Mouse (Mus musculus) midbrain, embryonic 12.5 days (tissue): Measurements from ENCODE around the gene Pdzd2. TPM values are rescaled to one million over a fixed set of nuclear protein-coding genes. Genes with fewer than 3 reads are reported as not detected.

Source experiments
- ATAC-seq: fragments of 200-750 bp; cut with Nextera tagmentation; 2 replicates; pipeline ENCODE4 v1.8.0; 2017; ENCODE audit warnings: low read depth, moderate TSS enrichment, moderate library complexity; ENCODE audit not compliant: low FRiP score
- H3K27ac ChIP-seq: fragments of 300-500 bp; sonication (generic); replicated peaks from 2 replicates; pipeline ENCODE4 v1.5.1; 2016; ENCODE audit warnings: mild to moderate bottlenecking
- H3K27me3 ChIP-seq: fragments of 300-500 bp; sonication (generic); 2 replicates; pipeline ENCODE4 v1.6.1; 2016; ENCODE audit warnings: mild to moderate bottlenecking
- H3K36me3 ChIP-seq: fragments of 300-500 bp; sonication (generic); 2 replicates; pipeline ENCODE4 v1.6.1; 2016
- H3K4me1 ChIP-seq: fragments of 300-500 bp; sonication (generic); 2 replicates; pipeline ENCODE4 v1.6.1; 2016
- H3K4me2 ChIP-seq: fragments of 300-500 bp; sonication (generic); replicated peaks from 2 replicates; pipeline ENCODE4 v1.6.1; 2016; ENCODE audit warnings: mild to moderate bottlenecking, moderate library complexity
- H3K4me3 ChIP-seq: fragments of 300-500 bp; sonication (generic); 2 replicates; pipeline ENCODE4 v1.5.1; 2016; ENCODE audit warnings: mild to moderate bottlenecking
- H3K9ac ChIP-seq: fragments of 300-500 bp; sonication (generic); replicated peaks from 2 replicates; pipeline ENCODE4 v1.6.1; 2016; ENCODE audit warnings: mild to moderate bottlenecking, moderate library complexity
- H3K9me3 ChIP-seq: fragments of 300-500 bp; sonication (generic); 2 replicates; pipeline ENCODE4 v1.6.1; 2016; ENCODE audit warnings: mild to moderate bottlenecking
- WGBS: fragments of 180-500 bp; shearing (Covaris S2); methylation state at CpG from one replicate; pipeline ENCODE4 v1.1.7; 2016; 5-methylcytosine and 5-hydroxymethylcytosine counted together
- polyA plus RNA-seq: library from polyadenylated mRNA; unstranded; fragments of >200 nt; fragmentation: Nextera tagmentation; extraction: Ambion mirVana; gene quantifications from 2 replicates; pipeline ENCODE4 v1.2.1, GENCODE M21; 2016

The Pdzd2 gene
- polyA plus RNA-seq, 1 experiment from 2014 or later: 9.5 TPM

- no peaks in the 10 kb centered on the region for H3K36me3 ChIP-seq
- no peak for ATAC-seq
- H3K9me3 ChIP-seq: 0 out of 2 replicates have a peak, but pooled peaks cover 3% of the 10 kb centered on the region
- H3K4me3 ChIP-seq: no peak overlapping the region
- H3K27ac ChIP-seq: no peak overlapping the region
- no peaks in the 10 kb centered on the region for H3K27me3 ChIP-seq
- no peak overlapping the region for H3K9ac ChIP-seq
- H3K4me2 ChIP-seq: no peak overlapping the region
- no peaks in the 10 kb centered on the region; the same call in 1 of the 2 replicates for H3K4me1 ChIP-seq
- WGBS: 79% methylated on average over 6 of the region's 6 CpGs
These were observed 83.6 kb downstream of the Pdzd2 start for GRCm38 (mm10) chr15:12655959-12656662.

GRCm38 (mm10) chr15:12655316-12655715, 84.4 kb downstream of the Pdzd2 start:
- H3K9me3 ChIP-seq: 0 out of 2 replicates have a peak, but pooled peaks cover 3% of the 10 kb centered on the region
- no peak overlapping the region for H3K9ac ChIP-seq
- WGBS: 95% methylated on average over 7 of the region's 7 CpGs
- no peak overlapping the region for H3K27ac ChIP-seq
- H3K27me3 ChIP-seq: no peaks in the 10 kb centered on the region
- no peaks in the 10 kb centered on the region for H3K36me3 ChIP-seq
- no peak overlapping the region for H3K4me2 ChIP-seq
- no peak overlapping the region for H3K4me3 ChIP-seq
- no peak for ATAC-seq
- H3K4me1 ChIP-seq: no peaks in the 10 kb centered on the region; the same call in 1 of the 2 replicates

GRCm38 (mm10) chr15:12652336-12653031, 87.2 kb downstream of the Pdzd2 start:
- H3K27ac ChIP-seq: no peak overlapping the region
- H3K9ac ChIP-seq: no peak overlapping the region
- H3K9me3 ChIP-seq: 0 out of 2 replicates have a peak, but pooled peaks cover 3% of the 10 kb centered on the region
- no peaks in the 10 kb centered on the region for H3K36me3 ChIP-seq
- no peak overlapping the region for H3K4me2 ChIP-seq
- H3K27me3 ChIP-seq: no peaks in the 10 kb centered on the region
- no peak for ATAC-seq
- no peak overlapping the region for H3K4me3 ChIP-seq
- no peaks in the 10 kb centered on the region; the same call in 1 of the 2 replicates for H3K4me1 ChIP-seq
- WGBS: 78% methylated on average over 15 of the region's 15 CpGs

DNA sequence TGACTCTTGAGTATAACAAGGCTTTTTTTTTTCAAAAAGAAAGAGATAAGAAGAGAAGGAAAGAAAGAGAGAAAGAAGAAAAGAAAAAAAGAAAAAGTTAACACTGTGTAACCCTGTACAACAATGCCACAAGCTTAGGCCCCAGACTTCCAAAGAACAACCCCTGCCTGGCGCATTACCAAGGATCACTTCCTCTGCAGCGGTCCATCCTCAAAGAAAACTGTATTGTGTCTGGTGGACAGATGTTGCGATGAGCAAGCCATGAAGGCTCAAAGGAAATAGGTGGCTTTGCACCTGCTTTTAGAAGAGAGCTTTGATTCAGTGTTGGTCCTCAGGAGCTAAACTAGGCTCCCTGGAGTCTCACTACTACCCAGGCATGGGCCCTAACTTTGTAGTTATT, 89.5 kb downstream of the Pdzd2 start:
- Histone ChIP-seq H3K27ac (no peak overlapping the region), H3K4me2 (no peak overlapping the region), H3K9me3 (0 out of 2 replicates have a peak, but pooled peaks cover 3% of the 10 kb centered on the region), H3K4me3 (no peak overlapping the region), H3K4me1 (no peaks in the 10 kb centered on the region; the same call in 1 of the 2 replicates), H3K36me3 (no peaks in the 10 kb centered on the region), H3K27me3 (no peaks in the 10 kb centered on the region), H3K9ac (no peak overlapping the region)
- 81% methylated on average over 3 of the region's 3 CpGs for WGBS
- ATAC-seq: no peak

- H3K9ac ChIP-seq: no peak overlapping the region
- H3K4me3 ChIP-seq: no peak overlapping the region
- 0 out of 2 replicates have a peak, but pooled peaks cover 3% of the 10 kb centered on the region for H3K9me3 ChIP-seq
- no peak for ATAC-seq
- 88% methylated on average over 3 of the region's 3 CpGs for whole genome bisulfite sequencing
- no peak overlapping the region for H3K27ac ChIP-seq
- no peaks in the 10 kb centered on the region; the same call in 1 of the 2 replicates for H3K4me1 ChIP-seq
- H3K36me3 ChIP-seq: no peaks in the 10 kb centered on the region
- H3K4me2 ChIP-seq: no peak overlapping the region
- H3K27me3 ChIP-seq: no peaks in the 10 kb centered on the region
These were observed 90.0 kb downstream of the Pdzd2 start for GRCm38 (mm10) chr15:12649674-12650073.

DNA sequence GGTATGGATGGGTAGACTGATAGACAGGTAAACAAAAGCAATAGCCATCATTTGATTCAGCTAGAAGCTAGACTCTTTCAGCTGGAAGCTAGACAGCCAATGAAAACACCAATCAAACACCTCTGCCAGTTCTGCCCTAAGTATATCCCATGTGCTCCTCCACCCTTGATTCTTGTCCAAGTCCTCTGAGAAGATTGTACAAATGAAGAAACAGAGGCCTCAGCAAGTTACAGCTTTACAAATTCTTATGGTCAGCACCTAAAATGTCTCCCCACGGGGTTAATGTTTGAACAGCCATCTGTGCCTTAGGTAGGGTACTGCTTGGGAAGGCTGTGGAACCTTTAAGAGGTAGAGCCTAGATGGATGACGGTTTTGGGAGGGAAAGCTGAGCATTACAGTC, 90.6 kb downstream of the Pdzd2 start:
- no peaks in the 10 kb centered on the region; the same call in 1 of the 2 replicates for H3K4me1 ChIP-seq
- no peaks in the 10 kb centered on the region for H3K27me3 ChIP-seq
- no peak overlapping the region for H3K27ac ChIP-seq
- H3K9ac ChIP-seq: no peak overlapping the region
- ATAC-seq: no peak
- 86% methylated on average over 2 of the region's 2 CpGs for WGBS
- no peaks in the 10 kb centered on the region for H3K36me3 ChIP-seq
- 0 out of 2 replicates have a peak, but pooled peaks cover 3% of the 10 kb centered on the region for H3K9me3 ChIP-seq
- no peak overlapping the region for H3K4me2 ChIP-seq
- H3K4me3 ChIP-seq: no peak overlapping the region

DNA sequence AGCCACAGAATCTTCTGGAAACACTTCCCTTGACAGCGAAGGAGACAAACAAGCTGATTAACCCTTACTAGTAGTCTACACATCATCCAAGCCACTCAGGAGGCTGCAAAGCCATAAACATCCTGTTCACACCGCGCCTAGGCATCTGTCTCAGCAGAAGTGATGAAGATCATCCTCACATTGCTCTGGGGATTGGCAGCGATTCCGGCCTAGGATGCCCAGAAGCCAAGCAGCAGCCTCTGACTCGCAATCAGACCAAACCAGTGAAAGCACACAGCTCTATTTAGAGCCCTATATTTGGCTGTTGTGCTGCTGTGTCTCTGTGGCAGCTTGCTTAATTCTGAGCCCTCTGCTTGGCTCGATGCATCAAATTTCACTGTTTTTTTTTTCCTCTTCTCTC, 99.0 kb downstream of the Pdzd2 start:
- H3K9ac ChIP-seq: no peak overlapping the region
- no peaks in the 10 kb centered on the region for H3K27me3 ChIP-seq
- no peak overlapping the region for H3K4me2 ChIP-seq
- H3K4me3 ChIP-seq: no peak overlapping the region
- H3K27ac ChIP-seq: no peak overlapping the region
- no peaks in the 10 kb centered on the region for H3K36me3 ChIP-seq
- ATAC-seq: no peak
- no peaks in the 10 kb centered on the region for H3K9me3 ChIP-seq
- 85% methylated on average over 7 of the region's 7 CpGs for WGBS
- no peaks in the 10 kb centered on the region for H3K4me1 ChIP-seq

GRCm38 (mm10) chr15:12639776-12640175, 99.9 kb downstream of the Pdzd2 start:
- Histone ChIP-seq H3K4me3 (no peak overlapping the region), H3K27me3 (no peaks in the 10 kb centered on the region), H3K9ac (no peak overlapping the region), H3K4me2 (no peak overlapping the region), H3K4me1 (no peaks in the 10 kb centered on the region), H3K36me3 (no peaks in the 10 kb centered on the region), H3K9me3 (no peaks in the 10 kb centered on the region), H3K27ac (no peak overlapping the region)
- 91% methylated on average over 3 of the region's 3 CpGs for WGBS
- no peak for ATAC-seq

DNA sequence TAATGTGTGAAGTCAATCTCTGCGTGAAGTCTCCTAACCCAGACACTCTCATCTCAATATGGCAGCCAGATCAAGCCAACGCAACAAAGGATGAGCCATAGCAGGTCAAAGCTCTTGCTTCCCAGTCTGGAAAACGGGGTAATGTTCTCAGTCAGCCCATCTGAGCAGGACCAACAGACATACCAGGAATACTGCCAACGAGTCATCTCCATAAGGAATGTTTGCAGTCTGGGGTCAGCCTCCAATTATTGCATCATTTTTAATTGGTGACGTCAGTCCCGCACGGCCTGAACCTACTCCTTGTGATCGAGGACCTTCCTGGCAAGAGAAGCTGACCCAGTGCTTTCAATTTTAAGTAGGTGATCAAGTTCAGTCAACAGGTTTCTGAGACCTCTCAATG, 100.5 kb downstream of the Pdzd2 start:
- ATAC-seq: no peak
- Histone ChIP-seq H3K4me3 (no peak overlapping the region), H3K27me3 (no peaks in the 10 kb centered on the region), H3K9me3 (no peaks in the 10 kb centered on the region), H3K4me2 (no peak overlapping the region), H3K9ac (no peak overlapping the region), H3K36me3 (no peaks in the 10 kb centered on the region), H3K27ac (no peak overlapping the region), H3K4me1 (no peaks in the 10 kb centered on the region)
- WGBS: 93% methylated on average over 8 of the region's 8 CpGs

- no peak overlapping the region for H3K4me3 ChIP-seq
- H3K36me3 ChIP-seq: no peaks in the 10 kb centered on the region
- no peak overlapping the region for H3K9ac ChIP-seq
- H3K27ac ChIP-seq: no peak overlapping the region
- no peaks in the 10 kb centered on the region for H3K27me3 ChIP-seq
- H3K9me3 ChIP-seq: no peaks in the 10 kb centered on the region
- 88% methylated on average over 14 of the region's 14 CpGs for WGBS
- no peaks in the 10 kb centered on the region for H3K4me1 ChIP-seq
- H3K4me2 ChIP-seq: no peak overlapping the region
- no peak for ATAC-seq
These were observed 101.2 kb downstream of the Pdzd2 start for GRCm38 (mm10) chr15:12638370-12639030.

DNA sequence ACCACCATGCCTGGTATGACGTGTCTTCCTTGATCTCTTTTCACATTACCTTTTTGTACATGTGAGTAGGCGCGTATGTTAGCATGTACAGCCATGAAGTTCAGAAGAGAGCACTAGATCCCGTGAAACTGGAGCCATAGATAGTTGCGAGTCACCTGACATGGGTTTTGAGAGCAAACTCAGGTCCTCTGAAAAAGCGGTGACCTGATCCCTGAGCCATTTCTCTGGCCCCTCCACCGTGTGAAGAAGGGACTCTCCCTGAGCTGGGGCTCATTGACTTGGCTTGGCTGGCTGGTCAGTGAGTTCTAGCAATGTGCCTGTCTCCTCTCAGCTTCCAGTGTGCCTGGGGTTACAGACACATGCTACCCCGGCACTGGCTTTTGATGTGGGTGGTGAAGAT, 102.2 kb downstream of the Pdzd2 start:
- H3K4me2 ChIP-seq: no peak overlapping the region
- H3K4me1 ChIP-seq: no peaks in the 10 kb centered on the region
- no peak overlapping the region for H3K27ac ChIP-seq
- no peak overlapping the region for H3K4me3 ChIP-seq
- H3K9me3 ChIP-seq: no peaks in the 10 kb centered on the region
- H3K36me3 ChIP-seq: no peaks in the 10 kb centered on the region
- ATAC-seq: no peak
- WGBS: 90% methylated on average over 8 of the region's 8 CpGs
- no peaks in the 10 kb centered on the region for H3K27me3 ChIP-seq
- H3K9ac ChIP-seq: no peak overlapping the region

DNA sequence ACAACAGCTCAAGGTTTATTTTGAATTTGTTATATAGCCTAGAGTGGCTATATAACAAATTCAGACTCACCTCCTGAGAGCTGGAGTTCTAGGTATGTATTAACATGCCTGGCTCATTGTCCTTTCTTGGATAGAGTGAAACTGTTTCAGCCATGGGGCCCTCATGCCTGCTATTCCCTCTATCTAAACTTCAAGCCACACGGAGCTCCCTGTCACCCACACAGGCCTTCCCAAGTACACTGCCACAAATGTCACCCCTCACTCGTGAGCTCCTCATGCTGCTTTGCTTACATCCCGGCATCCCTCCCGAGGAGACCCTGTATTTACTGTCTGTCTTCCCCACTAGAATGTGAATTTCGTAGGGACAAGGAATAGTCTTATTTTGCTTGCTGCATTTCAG, 103.3 kb downstream of the Pdzd2 start:
- Histone ChIP-seq H3K27ac (no peak overlapping the region), H3K9me3 (no peaks in the 10 kb centered on the region)
- ATAC-seq: no peak

More for the DNA sequence above, 103.3 kb downstream of the Pdzd2 start:
- Histone ChIP-seq H3K4me1 (no peaks in the 10 kb centered on the region), H3K4me2 (no peak overlapping the region), H3K27me3 (no peaks in the 10 kb centered on the region), H3K4me3 (no peak overlapping the region), H3K36me3 (no peaks in the 10 kb centered on the region), H3K9ac (no peak overlapping the region)
- 81% methylated on average over 5 of the region's 5 CpGs for WGBS
